Mouse (Mus musculus) brain, embryonic 14.5 days (tissue): ENCODE data around the gene Gpsm3.

Experiments used
- CTCF ChIP-seq: fragments of 200-500 bp; IDR thresholded peaks from 2 replicates; pipeline ENCODE4 v1.5.1; 2012; ENCODE audit warnings: inconsistent platforms, mild to moderate bottlenecking, moderate library complexity, borderline replicate concordance; ENCODE audit not compliant: insufficient read depth, insufficient read length; ENCODE audit errors: extremely low read depth
- POLR2A ChIP-seq: fragments of 200-500 bp; IDR thresholded peaks from 2 replicates; pipeline ENCODE4 v1.6.1; 2012; ENCODE audit warnings: mild to moderate bottlenecking, inconsistent platforms, borderline replicate concordance; ENCODE audit not compliant: poor library complexity, insufficient read depth, insufficient read length, severe bottlenecking; ENCODE audit errors: extremely low read depth

DNA sequence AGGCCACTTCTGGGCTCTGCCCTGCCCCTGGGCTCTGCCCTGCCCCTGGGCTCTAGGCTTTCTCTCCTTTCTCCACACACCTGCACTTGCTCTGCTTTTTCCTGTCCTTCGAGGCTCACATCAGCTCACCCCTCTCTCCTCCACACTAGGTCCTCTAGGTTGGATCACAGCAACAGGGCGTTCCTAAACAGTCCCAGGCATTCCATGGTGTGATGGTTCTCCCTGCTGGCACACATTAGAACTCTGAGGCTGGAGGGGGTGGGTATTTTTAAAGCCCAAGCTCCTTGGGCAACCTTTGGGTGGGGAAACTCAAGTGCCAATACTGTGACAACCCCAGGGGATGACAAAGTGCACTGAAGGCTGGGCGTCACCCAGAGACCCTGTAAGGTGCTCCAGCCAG, 47.9 kb downstream of the Gpsm3 start:
- TF ChIP-seq POLR2A (no peak), CTCF (no peak)
